Mouse (Mus musculus): ENCODE results near the gene Larp6. TPM values are rescaled to one million over a fixed set of nuclear protein-coding genes. Genes with fewer than 3 reads are reported as not detected.

Gene Larp6
- total RNA-seq (2012; rRNA removed) (not detected in 2 replicates), total RNA-seq (2014; rRNA removed) (not detected in 2 replicates), polyA plus RNA-seq (2012; ENCODE audit: insufficient read length, low read depth) (not detected in 2 replicates)

DNA sequence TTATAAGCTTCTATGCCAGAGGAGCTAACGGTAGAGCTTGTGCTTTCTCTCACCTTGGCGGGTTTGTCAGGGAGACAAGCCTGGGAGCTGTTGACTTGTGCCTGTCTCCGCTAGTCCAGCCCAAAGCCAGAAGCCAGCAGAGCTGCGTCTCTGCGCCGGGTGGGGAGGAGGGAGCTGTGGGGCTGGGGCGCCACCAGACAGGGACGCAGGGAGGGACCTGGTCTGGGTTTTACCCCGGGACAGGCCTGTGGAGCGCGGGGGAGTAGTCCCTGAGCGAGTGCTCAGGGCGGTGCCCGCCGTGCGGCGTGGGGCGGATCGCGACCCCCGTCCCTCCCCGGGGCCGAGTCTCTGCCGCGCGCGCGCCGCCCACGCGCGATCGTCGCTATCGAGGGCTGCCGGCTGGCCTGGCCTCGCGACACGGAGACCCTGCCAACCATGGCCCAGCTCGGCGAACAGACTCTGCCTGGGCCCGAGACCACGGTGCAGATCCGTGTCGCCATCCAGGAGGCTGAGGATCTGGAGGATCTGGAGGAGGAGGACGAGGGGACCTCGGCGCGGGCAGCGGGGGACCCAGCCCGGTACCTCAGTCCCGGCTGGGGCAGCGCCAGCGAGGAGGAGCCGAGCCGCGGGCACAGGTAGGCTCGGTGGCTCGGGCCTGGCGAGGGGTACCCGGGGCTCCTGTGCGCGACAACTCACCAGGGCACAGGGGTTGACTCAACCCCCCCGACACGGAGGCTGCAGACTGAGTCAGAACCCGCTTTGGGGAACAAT is at the start of gene Larp6:
Gene Larp6 (plus strand): TSS at position 219 of the 771 bp plus-strand sequence.
- in situ Hi-C loops (cut with MboI; ENCODE audit: low pct_ligation_motif_present, low pct_unique_long_range_greater_than_20kb, low sequenced_read_pairs): loop anchor here (25.0 kb wide), 1 partner anchor 476 kb away; no protein-coding TSS in a partner anchor
- DNase-seq (ENCODE audit: extremely low read depth): no peak
- Histone ChIP-seq H3K36me3 (replicated peaks in 1 of 2; ENCODE audit: control insufficient read depth in 1 of 2, insufficient read depth in 1 of 2, low read length in 1 of 2) (no peaks in the 10 kb centered on the region), H3K9ac (ENCODE audit: insufficient read depth, low read depth) (no peak within 1 kb of the TSS), H3K4me2 (ENCODE audit: insufficient read depth, low read depth, poor library complexity, severe bottlenecking) (no peak within 1 kb of the TSS), H3K27me3 (replicated peaks) (no peaks in the 10 kb centered on the region), H3K9me3 (replicated peaks; ENCODE audit: low read length) (no peaks in the 10 kb centered on the region), H3K27ac (ENCODE audit: insufficient read depth, low read depth) (no peak within 1 kb of the TSS), H3K4me3 (replicated peaks in 1 of 3; ENCODE audit: low read depth in 2 of 3, low read length in 2 of 3, poor library complexity in 1 of 3) (no peak within 1 kb of the TSS), H3K79me2 (replicated peaks; ENCODE audit: control insufficient read depth, extremely low read depth, insufficient read depth, poor library complexity, severe bottlenecking) (no peaks in the 10 kb centered on the region), H3K4me1 (ENCODE audit: control insufficient read depth in 1 of 2, insufficient read depth in 2 of 2) (no peaks in the 10 kb centered on the region)
- TF ChIP-seq IRF4 (IDR thresholded peaks at IDR 0.05; ENCODE audit: low read depth, low read length) (no peak), PAX5 (IDR thresholded peaks at IDR 0.05; ENCODE audit: low read length) (no peak), POLR2AphosphoS2 (IDR thresholded peaks at IDR 0.05; ENCODE audit: low read depth, low read length) (no peak), CHD1 (IDR thresholded peaks at IDR 0.05; ENCODE audit: low read depth, low read length) (no peak), ZC3H11A (IDR thresholded peaks at IDR 0.05; ENCODE audit: low read depth, low read length) (no peak), JUND (conservative IDR thresholded peaks at IDR 0.05; ENCODE audit: low read depth, low read length) (no peak), MYC (IDR thresholded peaks at IDR 0.05; ENCODE audit: low read depth, low read length) (no peak), TBP (conservative IDR thresholded peaks at IDR 0.05; ENCODE audit: low read depth, low read length) (no peak), GABPA (IDR thresholded peaks at IDR 0.05; ENCODE audit: insufficient replicate concordance, low read depth, low read length) (no peak), RAD21 (IDR thresholded peaks at IDR 0.05; ENCODE audit: low read depth, low read length) (no peak), SMC3 (IDR thresholded peaks at IDR 0.05; ENCODE audit: low read depth, low read length) (no peak), RCOR1 (conservative IDR thresholded peaks at IDR 0.05; ENCODE audit: low read depth, low read length) (no peak), MXI1 (IDR thresholded peaks at IDR 0.05; ENCODE audit: low read depth, low read length) (no peak), SIN3A (IDR thresholded peaks at IDR 0.05; ENCODE audit: low read length) (no peak), ZMIZ1 (IDR thresholded peaks at IDR 0.05; ENCODE audit: low read depth, low read length) (no peak)
- dilution Hi-C loops (cut with MboI; ENCODE audit: extremely low pct_ligation_motif_present, extremely low pct_unique_long_range_greater_than_20kb, low sequenced_read_pairs): no loop called here

DNA sequence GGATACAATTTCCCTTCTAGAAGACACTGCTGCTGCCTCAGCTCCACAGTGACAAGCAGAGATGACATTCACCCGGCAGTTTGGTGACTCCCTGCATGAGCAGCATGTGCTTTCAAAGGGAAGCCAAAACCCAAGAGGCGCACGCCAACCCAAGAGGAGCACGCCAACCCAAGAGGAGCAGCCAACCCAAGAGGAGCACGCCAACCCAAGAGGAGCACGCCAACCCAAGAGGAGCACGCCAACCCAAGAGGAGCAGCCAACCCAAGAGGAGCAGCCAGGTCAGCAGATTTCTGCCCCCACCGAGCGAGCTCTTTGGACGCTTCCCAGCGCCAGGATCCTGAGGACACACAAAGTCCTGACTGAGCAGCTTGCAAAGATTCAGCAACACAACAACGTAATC is 48.4 kb upstream of the Larp6 start:
- no peak for DNase-seq (ENCODE audit: extremely low read depth)
- no peak overlapping the region for H3K27ac ChIP-seq (ENCODE audit: insufficient read depth, low read depth)
- no peaks in the 10 kb centered on the region for H3K27me3 ChIP-seq (replicated peaks)
- in situ Hi-C loops (cut with MboI; ENCODE audit: low pct_ligation_motif_present, low pct_unique_long_range_greater_than_20kb, low sequenced_read_pairs): no loop called here
- dilution Hi-C loops (cut with MboI; ENCODE audit: extremely low pct_ligation_motif_present, extremely low pct_unique_long_range_greater_than_20kb, low sequenced_read_pairs): no loop called here
- no peak for TF ChIP-seq RCOR1 (conservative IDR thresholded peaks at IDR 0.05; ENCODE audit: low read depth, low read length)
- no peak for TF ChIP-seq HCFC1 (IDR thresholded peaks at IDR 0.05; ENCODE audit: low read depth, low read length)
- no peak for TF ChIP-seq ZMIZ1 (IDR thresholded peaks at IDR 0.05; ENCODE audit: low read depth, low read length)
- no peak for TF ChIP-seq ZKSCAN1 (IDR thresholded peaks at IDR 0.05; ENCODE audit: borderline replicate concordance, low read depth, low read length)
- no peak for TF ChIP-seq SMC3 (IDR thresholded peaks at IDR 0.05; ENCODE audit: low read depth, low read length)
- no peak for TF ChIP-seq CTCF (conservative IDR thresholded peaks at IDR 0.05 in 1 of 2, IDR thresholded peaks at IDR 0.05 in 1 of 2; ENCODE audit: low read depth in 2 of 2, low read length in 2 of 2)
- TF ChIP-seq USF1 (IDR thresholded peaks at IDR 0.05; ENCODE audit: low read depth, low read length): no peak
- no peak for TF ChIP-seq EP300 (IDR thresholded peaks at IDR 0.05; ENCODE audit: low read length)
- TF ChIP-seq CHD1 (IDR thresholded peaks at IDR 0.05; ENCODE audit: low read depth, low read length): no peak
- TF ChIP-seq USF2 (conservative IDR thresholded peaks at IDR 0.05; ENCODE audit: low read depth, low read length): no peak
- no peak for TF ChIP-seq ETS1 (conservative IDR thresholded peaks at IDR 0.05; ENCODE audit: low read depth, low read length)
- no peak for TF ChIP-seq MAZ (IDR thresholded peaks at IDR 0.05; ENCODE audit: low read depth, low read length)
- peaks cover 0 to 15% of the 10 kb centered on the region in 2 experiments for H3K36me3 ChIP-seq (replicated peaks in 1 of 2; ENCODE audit: control insufficient read depth in 1 of 2, insufficient read depth in 1 of 2, low read length in 1 of 2)
- no peak overlapping the region for H3K4me3 ChIP-seq (replicated peaks in 1 of 3; ENCODE audit: low read depth in 2 of 3, low read length in 2 of 3, poor library complexity in 1 of 3)
- H3K4me2 ChIP-seq (ENCODE audit: insufficient read depth, low read depth, poor library complexity, severe bottlenecking): no peak overlapping the region
- H3K4me1 ChIP-seq (ENCODE audit: control insufficient read depth in 1 of 2, insufficient read depth in 2 of 2): no peaks in the 10 kb centered on the region
- H3K9ac ChIP-seq (ENCODE audit: insufficient read depth, low read depth): no peak overlapping the region
- H3K79me2 ChIP-seq (replicated peaks; ENCODE audit: control insufficient read depth, extremely low read depth, insufficient read depth, poor library complexity, severe bottlenecking): no peaks in the 10 kb centered on the region
- no peaks in the 10 kb centered on the region for H3K9me3 ChIP-seq (replicated peaks; ENCODE audit: low read length)
